Mouse (Mus musculus) limb, embryonic 12.5 days (tissue): Measurements from ENCODE around the gene Fam160b1. TPM values are rescaled to one million over a fixed set of nuclear protein-coding genes. Genes with fewer than 3 reads are reported as not detected.

Experiments
- ATAC-seq: fragments of 200-750 bp; cut with Nextera tagmentation; 2 replicates; pipeline ENCODE4 v1.8.0; 2017; ENCODE audit warnings: low read depth, moderate TSS enrichment; ENCODE audit not compliant: insufficient number of reproducible peaks, insufficient read depth, low FRiP score, low TSS enrichment
- H3K27ac ChIP-seq: fragments of 300-500 bp; sonication (generic); 2 replicates; pipeline ENCODE4 v1.5.1; 2016; ENCODE audit warnings: mild to moderate bottlenecking, moderate library complexity
- H3K27me3 ChIP-seq: fragments of 300-500 bp; sonication (generic); 2 replicates; pipeline ENCODE4 v1.6.1; 2016; ENCODE audit warnings: mild to moderate bottlenecking, moderate library complexity
- H3K36me3 ChIP-seq: fragments of 300-500 bp; sonication (generic); 2 replicates; pipeline ENCODE4 v1.6.1; 2016; ENCODE audit warnings: mild to moderate bottlenecking, moderate library complexity
- H3K4me1 ChIP-seq: fragments of 300-500 bp; sonication (generic); replicated peaks from 2 replicates; pipeline ENCODE4 v1.6.1; 2016
- H3K4me2 ChIP-seq: fragments of 300-500 bp; sonication (generic); 2 replicates; pipeline ENCODE4 v1.6.1; 2016; ENCODE audit warnings: mild to moderate bottlenecking, moderate library complexity
- H3K4me3 ChIP-seq: fragments of 300-500 bp; sonication (generic); replicated peaks from 2 replicates; pipeline ENCODE4 v1.5.1; 2016; ENCODE audit warnings: mild to moderate bottlenecking
- H3K9ac ChIP-seq: fragments of 300-500 bp; sonication (generic); replicated peaks from 2 replicates; pipeline ENCODE4 v1.6.1; 2016; ENCODE audit warnings: mild to moderate bottlenecking, moderate library complexity
- H3K9me3 ChIP-seq: fragments of 300-500 bp; sonication (generic); 2 replicates; pipeline ENCODE4 v1.6.1; 2016; ENCODE audit warnings: mild to moderate bottlenecking, moderate library complexity
- WGBS: fragments of 180-500 bp; shearing (Covaris S2); methylation state at CpG from one replicate; pipeline ENCODE4 v1.1.7; 2016; 5-methylcytosine and 5-hydroxymethylcytosine counted together
- polyA plus RNA-seq: library from polyadenylated mRNA; unstranded; fragments of >200 nt; fragmentation: Nextera tagmentation; extraction: Ambion mirVana; gene quantifications from 2 replicates; pipeline ENCODE4 v1.2.1, GENCODE M21; 2016

Gene Fam160b1
- polyA plus RNA-seq, 1 experiment from 2014 or later: 17.6 TPM

GRCm38 (mm10) chr19:57325748-57326300 is 34.7 kb upstream of the Fam160b1 start:
- Histone ChIP-seq H3K27me3 (peaks cover 5% of the 10 kb centered on the region; the same call in 1 of the 2 replicates), H3K9ac (no peak overlapping the region), H3K4me2 (no peak overlapping the region), H3K27ac (no peak overlapping the region), H3K36me3 (no peaks in the 10 kb centered on the region), H3K4me1 (no peaks in the 10 kb centered on the region), H3K4me3 (no peak overlapping the region), H3K9me3 (0 out of 2 replicates have a peak, but pooled peaks cover 4% of the 10 kb centered on the region)
- no peak for ATAC-seq
- 27% methylated on average over 7 of the region's 7 CpGs for WGBS

- peaks cover 5% of the 10 kb centered on the region; the same call in 1 of the 2 replicates for H3K27me3 ChIP-seq
- no peaks in the 10 kb centered on the region for H3K36me3 ChIP-seq
- no peaks in the 10 kb centered on the region for H3K4me1 ChIP-seq
- no peak overlapping the region for H3K4me3 ChIP-seq
- ATAC-seq: no peak
- 0 out of 2 replicates have a peak, but pooled peaks cover 4% of the 10 kb centered on the region for H3K9me3 ChIP-seq
- no peak overlapping the region for H3K27ac ChIP-seq
- no peak overlapping the region for H3K4me2 ChIP-seq
- no peak overlapping the region for H3K9ac ChIP-seq
Measured at GRCm38 (mm10) chr19:57327679-57328078, 32.8 kb upstream of the Fam160b1 start.

- ATAC-seq: no peak
- no peak overlapping the region for H3K4me2 ChIP-seq
Measured at GRCm38 (mm10) chr19:57328269-57328668, 32.2 kb upstream of the Fam160b1 start.

GRCm38 (mm10) chr19:57328792-57329191 is 31.7 kb upstream of the Fam160b1 start:
- no peak for ATAC-seq
- Histone ChIP-seq H3K4me3 (no peak overlapping the region), H3K27me3 (peaks cover 5% of the 10 kb centered on the region; the same call in 1 of the 2 replicates), H3K4me2 (no peak overlapping the region), H3K27ac (no peak overlapping the region), H3K4me1 (no peaks in the 10 kb centered on the region), H3K36me3 (no peaks in the 10 kb centered on the region), H3K9ac (no peak overlapping the region), H3K9me3 (0 out of 2 replicates have a peak, but pooled peaks cover 4% of the 10 kb centered on the region)
- 62% methylated on average over 12 of the region's 12 CpGs for WGBS

More at GRCm38 (mm10) chr19:57328269-57328668, 32.2 kb upstream of the Fam160b1 start:
- Histone ChIP-seq H3K9me3 (0 out of 2 replicates have a peak, but pooled peaks cover 4% of the 10 kb centered on the region), H3K27ac (no peak overlapping the region), H3K9ac (no peak overlapping the region), H3K27me3 (peaks cover 5% of the 10 kb centered on the region; the same call in 1 of the 2 replicates), H3K4me1 (no peaks in the 10 kb centered on the region), H3K4me3 (no peak overlapping the region), H3K36me3 (no peaks in the 10 kb centered on the region)
- 98% methylated on average over 7 of the region's 7 CpGs for WGBS

- WGBS: 73% methylated on average over 11 of the region's 11 CpGs
- no peak for ATAC-seq
Measured at GRCm38 (mm10) chr19:57330309-57330708, 30.2 kb upstream of the Fam160b1 start.

GRCm38 (mm10) chr19:57331237-57331636 is 29.2 kb upstream of the Fam160b1 start:
- no peak for ATAC-seq

More at GRCm38 (mm10) chr19:57330309-57330708, 30.2 kb upstream of the Fam160b1 start:
- Histone ChIP-seq H3K4me3 (no peak overlapping the region), H3K4me1 (peaks cover 9% of the 10 kb centered on the region; the same call in 1 of the 2 replicates), H3K36me3 (no peaks in the 10 kb centered on the region), H3K9ac (no peak overlapping the region), H3K27ac (no peak overlapping the region), H3K9me3 (0 out of 2 replicates have a peak, but pooled peaks cover 4% of the 10 kb centered on the region), H3K27me3 (no peaks in the 10 kb centered on the region), H3K4me2 (no peak overlapping the region)

GRCm38 (mm10) chr19:57333356-57333755 is 27.1 kb upstream of the Fam160b1 start:
- no peak overlapping the region for H3K9ac ChIP-seq
- no peak overlapping the region for H3K27ac ChIP-seq
- H3K4me1 ChIP-seq: peaks cover 13% of the 10 kb centered on the region; the same call in 1 of the 2 replicates
- no peak overlapping the region for H3K4me3 ChIP-seq
- ATAC-seq: no peak
- 90% methylated on average over 4 of the region's 4 CpGs for WGBS
- H3K36me3 ChIP-seq: no peaks in the 10 kb centered on the region
- H3K27me3 ChIP-seq: no peaks in the 10 kb centered on the region
- H3K4me2 ChIP-seq: no peak overlapping the region
- H3K9me3 ChIP-seq: 0 out of 2 replicates have a peak, but pooled peaks cover 4% of the 10 kb centered on the region

More at GRCm38 (mm10) chr19:57331237-57331636, 29.2 kb upstream of the Fam160b1 start:
- no peak overlapping the region for H3K9ac ChIP-seq
- H3K36me3 ChIP-seq: no peaks in the 10 kb centered on the region
- no peaks in the 10 kb centered on the region for H3K27me3 ChIP-seq
- H3K4me3 ChIP-seq: no peak overlapping the region
- H3K4me2 ChIP-seq: no peak overlapping the region
- 0 out of 2 replicates have a peak, but pooled peaks cover 4% of the 10 kb centered on the region for H3K9me3 ChIP-seq
- H3K27ac ChIP-seq: no peak overlapping the region
- H3K4me1 ChIP-seq: peaks cover 13% of the 10 kb centered on the region; the same call in 1 of the 2 replicates
- WGBS: 76% methylated on average over 6 of the region's 6 CpGs

GRCm38 (mm10) chr19:57335135-57335534 is 25.3 kb upstream of the Fam160b1 start:
- peaks cover 13% of the 10 kb centered on the region; the same call in 1 of the 2 replicates for H3K4me1 ChIP-seq
- H3K9me3 ChIP-seq: no peaks in the 10 kb centered on the region
- no peaks in the 10 kb centered on the region for H3K27me3 ChIP-seq
- H3K27ac ChIP-seq: no peak overlapping the region
- no peak for ATAC-seq
- H3K4me3 ChIP-seq: no peak overlapping the region
- no peak overlapping the region for H3K4me2 ChIP-seq
- no peaks in the 10 kb centered on the region for H3K36me3 ChIP-seq
- H3K9ac ChIP-seq: no peak overlapping the region
- WGBS: 37% methylated on average over 8 of the region's 8 CpGs

- WGBS: 89% methylated on average over 13 of the region's 13 CpGs
- no peaks in the 10 kb centered on the region for H3K9me3 ChIP-seq
Measured at GRCm38 (mm10) chr19:57339281-57339864, 21.1 kb upstream of the Fam160b1 start.

GRCm38 (mm10) chr19:57340900-57341742 is 19.4 kb upstream of the Fam160b1 start:
- H3K27me3 ChIP-seq: no peaks in the 10 kb centered on the region
- 80% methylated on average over 8 of the region's 8 CpGs for WGBS
- H3K9ac ChIP-seq: no peak overlapping the region
- no peak overlapping the region for H3K27ac ChIP-seq
- H3K9me3 ChIP-seq: peaks cover 3% of the 10 kb centered on the region; the same call in 1 of the 2 replicates
- no peaks in the 10 kb centered on the region for H3K36me3 ChIP-seq
- H3K4me2 ChIP-seq: no peak overlapping the region
- ATAC-seq: no peak
- H3K4me3 ChIP-seq: no peak overlapping the region
- H3K4me1 ChIP-seq: no peaks in the 10 kb centered on the region

More at GRCm38 (mm10) chr19:57339281-57339864, 21.1 kb upstream of the Fam160b1 start:
- Histone ChIP-seq H3K4me2 (no peak overlapping the region), H3K36me3 (no peaks in the 10 kb centered on the region), H3K27ac (no peak overlapping the region), H3K4me3 (no peak overlapping the region), H3K27me3 (no peaks in the 10 kb centered on the region), H3K9ac (no peak overlapping the region), H3K4me1 (peaks cover 13% of the 10 kb centered on the region; the same call in 1 of the 2 replicates)
- ATAC-seq: no peak

GRCm38 (mm10) chr19:57343860-57344259 is 16.6 kb upstream of the Fam160b1 start:
- no peaks in the 10 kb centered on the region for H3K4me1 ChIP-seq
- H3K9me3 ChIP-seq: peaks cover 19% of the 10 kb centered on the region
- H3K9ac ChIP-seq: no peak overlapping the region
- no peaks in the 10 kb centered on the region for H3K36me3 ChIP-seq
- H3K4me2 ChIP-seq: no peak overlapping the region
- H3K27me3 ChIP-seq: no peaks in the 10 kb centered on the region
- no peak overlapping the region for H3K27ac ChIP-seq
- no peak overlapping the region for H3K4me3 ChIP-seq
- no peak for ATAC-seq
- 87% methylated on average over 5 of the region's 5 CpGs for WGBS
